Mouse (Mus musculus) gastrocnemius, postnatal 10 days (tissue): ENCODE results near the gene Cdc6. TPM values are rescaled to one million over a fixed set of nuclear protein-coding genes. Genes with fewer than 3 reads are reported as not detected.
"Not testable (repeated sequence)": the region's sequence is repeated elsewhere in the genome, so short reads cannot be mapped to it uniquely, and the experiment has no call there.

ENCODE experiments used
- DNase-seq: peaks from one replicate; pipeline ENCODE4 v3.0.0; 2021; ENCODE audit warnings: mixed read lengths
- total RNA-seq, 2 experiments: library from RNA; stranded (reverse); gene quantifications; 2 replicates each; pipeline ENCODE4 v1.2.3; 2021

The Cdc6 gene
- total RNA-seq, 2 experiments from 2014 or later: 2.3 to 3.5 TPM

- no peak for DNase-seq
Observed at GRCm38 (mm10) chr11:98907063-98907436, 551 bp upstream of the Cdc6 start.

DNA sequence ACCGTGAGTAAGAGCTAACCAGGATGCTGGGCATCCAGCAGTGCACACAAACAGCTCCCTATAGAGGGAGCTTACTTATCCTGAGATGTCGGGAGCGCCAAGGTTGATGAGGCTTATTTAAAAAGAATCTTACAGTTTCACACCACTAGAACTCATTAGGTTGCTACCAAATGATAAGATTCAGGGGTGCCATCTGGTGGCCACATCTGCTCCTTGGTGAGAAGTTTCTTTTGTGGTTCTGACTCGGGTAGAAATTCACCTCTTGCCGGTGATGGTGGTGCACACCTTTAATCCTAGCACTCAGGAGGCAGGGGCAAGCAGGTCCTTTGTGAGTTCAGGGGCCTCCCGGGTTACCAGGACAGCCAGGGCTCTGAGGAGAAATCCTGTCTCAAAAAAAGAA lies 2.1 kb downstream of the Cdc6 start:
- peak; percentile 71 for DNase-seq

DNA sequence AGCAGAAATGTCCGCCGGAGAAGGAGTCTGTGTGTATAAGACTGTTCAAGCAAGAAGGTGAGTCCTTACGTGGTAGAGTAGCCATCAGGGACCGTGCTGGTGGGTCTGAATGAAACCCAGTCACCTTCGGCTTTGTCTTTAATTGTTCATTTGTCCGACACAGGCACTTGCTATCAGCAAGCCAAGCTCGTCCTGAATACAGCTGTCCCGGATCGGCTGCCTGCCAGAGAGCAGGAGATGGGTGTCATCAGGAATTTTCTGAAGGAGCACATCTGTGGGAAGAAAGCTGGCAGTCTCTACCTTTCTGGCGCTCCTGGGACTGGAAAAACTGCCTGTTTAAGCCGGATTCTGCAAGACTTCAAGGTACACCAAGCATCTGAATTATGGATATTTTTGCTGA lies 2.8 kb downstream of the Cdc6 start:
- DNase-seq: peak; percentile 39

DNA sequence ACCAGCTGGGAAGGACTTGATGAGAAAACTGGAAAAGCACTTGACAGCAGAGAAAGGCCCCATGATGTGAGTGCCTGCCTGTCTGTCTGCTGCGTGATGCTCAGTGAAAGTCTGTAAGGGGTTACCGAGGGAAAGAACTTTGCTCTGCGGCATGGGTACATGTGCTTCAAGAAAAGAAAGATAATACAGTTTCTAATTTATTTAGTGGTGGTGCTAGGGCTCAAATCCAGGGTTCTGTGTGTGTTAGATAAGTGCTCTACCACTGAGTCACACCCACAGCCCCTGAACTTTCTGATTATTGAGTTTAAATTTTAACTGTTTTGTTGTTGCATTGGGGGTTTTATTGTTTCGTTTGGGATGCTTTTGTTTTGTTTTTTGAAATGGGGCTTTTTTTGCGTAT lies 3.9 kb downstream of the Cdc6 start:
- no peak for DNase-seq

DNA sequence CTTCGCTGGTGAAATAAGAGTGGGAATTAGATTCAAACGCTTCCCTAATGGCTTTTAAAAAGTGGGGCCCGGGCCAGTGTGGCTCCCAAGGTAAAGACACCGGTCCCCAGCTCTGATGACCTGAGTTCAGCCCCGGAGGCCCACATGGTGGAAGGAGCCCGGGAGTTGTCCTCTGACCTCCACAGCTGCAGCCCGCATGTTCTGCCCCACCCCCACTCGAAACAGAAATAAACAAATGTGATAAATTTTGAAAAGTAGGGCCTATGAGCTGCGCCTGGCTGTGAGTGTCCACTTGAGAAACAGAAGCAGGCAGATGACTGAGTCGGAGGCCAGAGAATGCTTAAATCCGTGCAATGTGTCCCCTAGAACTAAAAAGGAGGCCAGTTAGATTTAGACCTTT lies 6.6 kb downstream of the Cdc6 start:
- no peak for DNase-seq

DNA sequence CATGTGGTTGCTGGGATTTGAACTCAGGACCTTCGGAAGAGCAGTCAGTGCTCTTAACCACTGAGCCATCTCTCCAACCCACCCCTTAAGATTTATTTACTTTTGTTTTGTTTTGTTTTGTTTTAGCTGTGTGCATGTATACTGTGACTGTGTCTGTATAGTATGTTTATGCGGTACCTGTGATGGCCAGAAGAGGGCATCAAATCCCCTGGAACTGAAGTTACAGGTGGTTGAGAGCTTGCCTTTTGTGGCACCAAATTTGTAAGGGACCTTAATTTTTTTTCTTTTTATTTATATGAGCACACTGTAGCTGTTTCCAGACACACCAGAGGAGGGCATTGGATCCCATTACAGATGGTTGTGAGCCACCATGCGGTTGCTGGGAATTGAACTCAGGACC lies 8.8 kb downstream of the Cdc6 start:
- not testable (repeated sequence) for DNase-seq

- no peak for DNase-seq
Observed at GRCm38 (mm10) chr11:98917428-98918005, 9.9 kb downstream of the Cdc6 start.

DNA sequence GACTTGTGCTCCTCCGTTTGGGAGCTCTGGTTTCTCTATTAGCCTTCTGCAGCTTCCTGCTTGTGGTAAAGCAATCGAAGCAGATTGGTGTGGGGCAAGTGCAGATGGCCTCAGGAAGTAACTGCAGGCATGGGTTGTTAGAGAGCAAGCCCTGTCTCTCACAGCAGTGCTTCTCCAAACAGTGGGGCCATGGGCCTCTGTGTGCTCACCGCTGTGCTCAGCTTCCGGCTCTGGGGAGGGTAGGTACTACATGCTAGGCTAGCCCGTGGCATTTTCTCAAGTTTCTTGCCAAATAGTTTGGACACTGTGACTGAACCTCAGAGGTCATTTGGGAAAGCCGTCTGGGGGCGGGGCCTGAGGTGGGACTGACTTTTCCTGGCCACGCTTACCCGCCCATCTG lies 10.6 kb downstream of the Cdc6 start:
- peak; percentile 34 for DNase-seq

- DNase-seq: no peak
Observed at GRCm38 (mm10) chr11:98919009-98919408, 11.4 kb downstream of the Cdc6 start.

DNA sequence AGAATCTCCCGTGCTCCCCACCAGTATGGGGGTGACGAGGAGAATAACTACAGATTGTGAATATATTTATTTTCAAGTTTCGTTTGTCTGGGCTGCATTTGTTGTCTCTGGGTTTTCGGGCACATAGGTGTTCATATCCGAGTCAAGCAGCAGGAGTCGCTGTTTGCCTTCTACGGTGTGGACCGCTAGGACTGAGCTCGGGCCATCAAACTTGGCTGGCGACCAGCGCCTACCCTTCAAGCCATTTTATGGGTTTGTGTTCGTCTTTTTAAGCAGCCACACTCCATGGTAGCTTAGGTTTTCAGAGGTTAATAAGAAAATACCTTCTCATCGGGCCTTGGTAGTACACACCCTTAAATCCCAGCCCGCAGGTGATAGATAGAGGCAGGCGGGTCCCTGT lies 14.2 kb downstream of the Cdc6 start:
- peak; percentile 83 for DNase-seq

DNA sequence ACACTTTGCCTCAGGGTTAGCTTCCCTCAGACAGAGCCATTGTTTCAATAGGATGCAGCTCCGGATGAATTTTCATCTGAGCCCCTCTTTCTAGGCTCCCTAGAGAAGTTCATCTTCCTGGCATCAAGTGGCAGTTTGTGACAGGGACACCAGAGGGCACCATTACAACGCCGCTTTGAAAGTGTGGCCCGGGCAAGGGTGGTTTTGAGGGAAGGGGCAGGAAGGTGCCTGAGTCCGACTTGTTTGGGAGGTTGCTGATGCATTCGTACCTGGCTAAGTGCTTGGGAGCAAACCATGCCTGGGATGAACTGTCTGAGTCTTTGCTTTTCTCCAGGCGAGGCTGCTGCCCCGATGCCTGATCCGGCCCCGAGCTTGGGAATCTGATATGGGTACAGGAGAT lies 14.7 kb downstream of the Cdc6 start:
- peak; percentile 56 for DNase-seq

DNA sequence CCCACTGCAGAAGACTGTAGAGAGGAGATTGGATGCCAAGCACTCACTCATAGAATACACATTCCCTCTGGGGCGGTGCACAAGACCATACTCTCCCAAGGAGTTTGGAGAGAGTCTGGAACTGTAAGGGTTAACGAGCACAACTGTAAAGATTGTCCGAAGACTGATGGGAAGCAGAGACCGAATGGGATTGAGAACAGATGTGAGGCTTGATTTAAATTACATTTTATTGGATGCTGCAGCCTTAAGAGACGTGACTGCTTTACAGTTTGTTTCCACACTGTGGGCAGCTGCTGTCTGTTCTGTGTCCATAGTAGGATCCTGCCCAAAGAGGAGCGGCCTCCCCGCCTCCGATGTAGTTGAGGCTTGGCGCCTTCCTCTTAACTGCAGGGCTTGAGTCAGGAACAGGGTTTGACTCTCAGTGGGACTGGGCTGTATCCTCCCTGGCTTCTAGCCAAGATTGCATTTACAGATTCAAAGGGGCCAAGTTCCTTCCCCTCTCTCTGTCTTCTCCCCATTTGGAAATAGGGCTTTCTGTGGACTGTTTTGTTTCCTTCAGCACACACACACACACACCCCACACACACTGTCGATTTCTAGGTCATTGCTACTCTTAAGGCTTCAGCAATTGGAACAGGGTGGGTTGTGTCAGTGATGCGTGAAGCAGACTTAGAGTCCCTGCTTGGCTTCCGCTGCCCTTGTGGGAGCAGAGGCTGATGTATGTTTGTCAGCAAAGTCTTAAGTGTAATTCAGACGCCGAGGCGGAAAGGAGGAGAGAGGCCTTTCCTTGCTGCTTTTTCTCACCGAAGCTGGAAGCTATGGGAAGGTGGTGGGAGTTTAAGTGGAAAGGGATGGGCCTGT lies 15.5 kb downstream of the Cdc6 start:
- DNase-seq: not testable (repeated sequence)

DNA sequence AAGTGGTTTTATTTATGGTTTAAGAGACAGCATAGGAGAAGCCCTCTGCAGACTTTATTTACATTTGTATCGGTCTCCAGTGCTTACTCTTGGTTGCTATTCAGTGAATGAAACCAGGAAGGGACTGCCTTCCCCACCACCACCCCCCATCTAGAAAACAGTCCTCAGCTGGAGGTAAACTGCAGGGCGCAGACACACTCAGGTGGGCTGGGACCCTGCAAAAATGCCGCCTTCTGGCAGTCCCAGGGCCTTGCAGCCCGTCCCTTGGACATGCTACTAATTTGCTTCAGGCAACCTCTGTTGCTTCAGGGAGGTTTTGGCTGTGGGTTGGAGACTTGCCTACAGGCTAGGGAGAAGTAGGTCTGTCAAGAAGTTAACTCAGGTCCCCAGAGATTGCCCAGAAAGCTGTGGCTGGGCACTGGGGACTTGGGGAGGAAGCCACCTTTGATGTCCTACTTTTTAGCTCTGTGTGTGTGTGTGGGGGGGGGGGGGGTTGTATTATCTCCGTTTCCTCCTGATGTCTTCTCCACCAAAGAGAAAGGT lies 17.1 kb downstream of the Cdc6 start:
- DNase-seq: no peak

- DNase-seq: peak; percentile 64
Observed at GRCm38 (mm10) chr11:98925265-98925721, 17.7 kb downstream of the Cdc6 start.

GRCm38 (mm10) chr11:98925868-98926311 lies 18.3 kb downstream of the Cdc6 start:
- DNase-seq: peak; percentile 54

- no peak for DNase-seq
Observed at GRCm38 (mm10) chr11:98926553-98926952, 19.0 kb downstream of the Cdc6 start.

GRCm38 (mm10) chr11:98927438-98928076 lies 20.0 kb downstream of the Cdc6 start, which contains the start of gene Rara:
TSS of gene Rara (plus strand) at chr11:98927818.
- no peak for DNase-seq

DNA sequence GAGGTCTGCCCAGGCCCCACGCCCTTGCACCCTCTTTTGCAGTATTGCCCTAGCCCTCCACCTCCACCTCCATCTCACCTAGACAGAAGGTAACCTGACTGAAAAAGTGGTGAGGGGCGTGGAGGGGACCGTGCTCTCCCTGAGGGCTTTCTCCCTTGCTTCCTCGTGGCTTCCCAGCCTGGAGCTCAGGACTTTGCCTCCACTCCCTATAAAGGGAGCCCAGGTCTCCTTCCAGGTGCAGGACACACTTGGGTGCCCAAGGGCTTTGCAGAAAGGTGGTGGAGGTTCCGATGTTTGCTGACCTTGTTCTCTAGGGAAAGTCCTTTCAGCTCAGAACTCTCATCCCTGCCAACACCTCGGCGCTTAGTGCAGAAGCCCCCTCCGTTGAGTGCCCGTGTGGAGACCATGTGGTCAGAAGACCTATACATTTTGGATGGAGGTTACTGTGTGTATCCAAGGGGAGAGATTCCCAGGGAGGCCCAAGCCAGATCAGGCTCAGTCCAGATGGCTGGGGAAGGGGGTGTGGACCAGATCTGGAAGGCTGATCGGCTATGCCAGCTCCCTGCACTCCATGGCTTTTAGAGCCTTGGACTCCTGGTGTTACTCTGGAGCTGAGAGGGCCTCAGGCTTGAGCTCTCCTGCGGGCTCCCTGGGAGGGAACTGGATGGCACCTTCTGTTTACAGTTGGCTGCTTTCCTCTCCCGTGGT lies 20.7 kb downstream of the Cdc6 start:
- DNase-seq: no peak

- no peak for DNase-seq
Observed at GRCm38 (mm10) chr11:98929503-98929902, 21.9 kb downstream of the Cdc6 start.

DNA sequence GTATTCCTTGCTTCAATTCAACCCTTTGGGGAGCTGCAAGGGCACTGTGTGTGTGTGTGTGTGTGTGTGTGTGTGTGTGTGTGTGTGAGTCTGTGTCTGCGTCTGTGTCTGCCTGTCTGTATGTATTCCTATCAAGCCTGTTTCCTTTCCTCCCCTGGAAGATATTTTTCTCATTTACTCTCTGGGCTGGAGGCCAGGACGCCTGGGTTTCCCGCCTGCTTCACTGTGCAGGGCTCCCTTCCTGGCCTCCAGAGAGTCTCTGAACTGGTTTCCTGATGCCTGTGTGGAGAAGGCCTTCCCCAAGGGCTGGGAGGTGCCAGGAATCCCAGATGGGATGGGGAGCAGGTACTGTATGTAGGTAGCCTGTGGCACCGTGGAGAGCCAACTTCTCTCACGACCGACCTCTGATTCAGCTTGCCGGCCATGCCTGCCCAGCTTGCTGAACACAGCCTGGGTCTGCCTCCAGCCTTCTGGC lies 22.6 kb downstream of the Cdc6 start:
- peak; percentile 61 for DNase-seq

DNA sequence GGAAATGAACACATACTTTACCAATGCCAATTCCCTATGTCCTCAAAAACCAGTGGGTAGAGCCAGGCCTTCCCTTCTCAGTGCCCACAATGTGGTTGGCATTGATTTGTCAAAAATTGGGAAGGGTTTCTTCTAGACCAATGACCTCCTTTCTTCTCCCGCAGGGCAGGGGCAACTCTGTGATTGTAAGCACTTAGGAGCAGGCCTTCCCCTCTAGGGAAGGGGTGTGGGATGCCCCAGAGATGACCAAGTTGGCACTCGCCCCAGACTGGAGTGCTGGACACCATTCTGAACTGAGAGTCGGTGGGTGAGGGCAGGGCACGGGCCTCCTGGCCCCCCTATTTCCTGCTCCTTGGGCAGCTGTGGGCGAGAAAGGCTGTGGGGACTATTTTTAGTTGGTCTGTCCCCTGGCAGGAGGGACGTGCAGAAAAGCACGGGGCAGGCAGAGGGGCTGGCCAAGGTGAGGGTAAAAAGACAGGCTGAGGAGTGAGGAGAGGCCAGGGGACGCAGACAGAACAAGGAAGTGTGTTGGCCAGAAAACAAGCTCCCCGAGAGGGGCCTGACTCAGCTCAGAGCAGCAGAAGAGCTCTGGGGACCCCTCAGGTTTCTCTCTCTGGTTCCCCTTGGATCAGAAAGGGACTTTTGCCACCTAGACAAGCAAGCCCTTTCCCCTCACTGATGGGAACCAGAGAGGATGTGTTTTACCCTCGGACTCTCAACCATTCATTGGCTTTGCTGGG lies 23.3 kb downstream of the Cdc6 start:
- DNase-seq: no peak
